Mouse (Mus musculus) brain, embryonic 18.5 days (tissue): ENCODE data around the gene Rnf144a.

Experiments used
- DNase-seq: peaks from one replicate; pipeline ENCODE4 v3.0.0-alpha.2; 2012; ENCODE audit warnings: low read depth, low spot score

Rnf144a gene

GRCm38 (mm10) chr12:26373721-26374120 is 41.3 kb downstream of the Rnf144a start:
- DNase-seq, result no peak

- DNase-seq, result no peak
These were observed 45.0 kb downstream of the Rnf144a start for GRCm38 (mm10) chr12:26370004-26370403.

DNA sequence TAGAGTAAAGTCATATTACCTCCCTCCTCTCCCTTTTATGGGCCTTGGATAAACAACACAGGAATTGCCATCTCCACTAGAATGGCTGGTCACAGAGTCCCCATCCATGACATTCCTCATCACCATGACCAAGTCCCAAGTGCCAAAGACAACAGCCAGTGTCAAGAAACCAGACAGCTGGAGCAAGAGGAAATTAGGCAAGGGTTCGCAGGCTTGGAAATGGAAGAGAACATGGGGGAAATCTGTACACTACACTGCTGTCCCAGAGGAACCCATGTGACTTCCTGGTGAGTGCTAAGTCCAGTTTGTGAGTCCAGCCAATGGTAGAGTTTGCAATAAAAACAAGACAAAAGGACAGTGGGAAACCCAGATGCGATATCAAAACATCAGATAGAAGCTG is 47.7 kb downstream of the Rnf144a start:
- no peak for DNase-seq

DNA sequence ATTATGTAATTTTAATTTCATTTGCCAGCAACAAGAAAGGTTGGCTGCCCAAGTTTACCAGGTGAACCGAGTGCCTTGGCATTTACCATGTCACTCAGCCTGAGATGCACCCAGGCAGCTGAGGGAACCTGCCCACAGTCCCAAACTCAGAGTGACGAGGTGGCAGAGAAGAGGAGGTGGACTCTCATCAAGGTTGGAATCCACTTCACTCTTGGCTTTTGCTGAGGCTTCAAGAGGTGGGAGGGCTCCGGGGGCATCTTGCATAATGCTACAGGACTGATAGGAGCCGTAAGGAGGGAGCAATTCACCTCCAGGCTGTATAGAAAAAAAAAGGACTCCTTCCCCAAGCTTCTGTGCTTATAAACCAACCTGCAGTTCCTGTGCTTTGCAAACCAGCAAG is 48.7 kb downstream of the Rnf144a start:
- no peak for DNase-seq

DNA sequence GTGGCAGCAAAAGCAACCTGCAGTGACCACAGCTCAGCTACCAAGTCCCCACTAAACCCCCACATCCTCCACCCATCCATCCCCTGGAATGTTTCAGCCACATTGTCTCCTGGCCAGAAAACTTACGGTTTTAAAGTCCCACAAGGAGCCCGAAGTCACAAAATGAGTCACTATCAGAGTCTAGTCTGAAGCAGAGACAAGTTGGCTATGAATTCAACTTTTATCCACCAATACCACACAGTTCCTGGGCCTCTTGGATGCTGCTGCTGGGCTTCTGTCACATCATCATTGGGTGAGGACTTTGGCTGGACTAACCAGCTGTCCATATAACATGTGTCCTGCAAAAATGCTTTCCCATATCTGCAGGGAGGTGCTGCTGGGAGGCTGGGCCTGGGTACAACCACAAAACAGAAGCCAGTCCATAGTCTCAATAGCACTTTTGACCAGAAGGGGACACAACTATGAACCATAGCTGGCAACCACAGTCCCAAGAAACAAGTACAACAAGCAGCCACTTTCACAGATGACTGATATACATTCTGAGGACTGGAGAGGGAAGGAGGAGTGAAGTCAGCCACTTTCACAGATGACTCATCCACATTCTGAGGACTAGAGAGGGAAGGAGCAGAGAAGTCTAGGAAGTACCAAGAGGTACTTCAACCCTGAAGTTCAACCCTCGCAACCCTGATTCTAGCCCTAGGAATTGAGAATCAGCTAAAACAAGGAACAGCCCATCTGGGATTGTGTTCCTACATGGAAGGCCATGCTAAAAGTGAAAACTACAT is 49.3 kb downstream of the Rnf144a start:
- no peak for DNase-seq

DNA sequence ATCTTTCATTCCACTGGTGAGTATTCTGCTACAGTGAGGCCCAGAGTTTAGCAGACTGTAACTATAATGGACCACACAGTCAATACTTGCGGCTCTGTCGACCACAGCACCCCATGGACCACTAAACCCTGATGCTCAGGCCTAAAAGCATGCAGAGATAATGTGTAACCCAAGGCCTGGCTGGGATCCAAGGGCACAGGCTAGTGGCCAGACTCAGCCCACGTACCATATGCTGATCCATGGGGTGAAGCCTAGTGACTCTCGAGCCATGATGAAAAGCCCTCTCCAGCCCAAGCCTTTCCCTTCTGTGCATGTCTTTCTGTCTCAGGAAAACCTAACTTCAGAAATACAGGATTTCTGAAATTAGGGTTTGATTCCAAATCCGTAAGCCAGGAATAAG is 50.2 kb downstream of the Rnf144a start:
- DNase-seq, result no peak

GRCm38 (mm10) chr12:26360946-26361523 is 54.0 kb downstream of the Rnf144a start:
- DNase-seq, result no peak

DNA sequence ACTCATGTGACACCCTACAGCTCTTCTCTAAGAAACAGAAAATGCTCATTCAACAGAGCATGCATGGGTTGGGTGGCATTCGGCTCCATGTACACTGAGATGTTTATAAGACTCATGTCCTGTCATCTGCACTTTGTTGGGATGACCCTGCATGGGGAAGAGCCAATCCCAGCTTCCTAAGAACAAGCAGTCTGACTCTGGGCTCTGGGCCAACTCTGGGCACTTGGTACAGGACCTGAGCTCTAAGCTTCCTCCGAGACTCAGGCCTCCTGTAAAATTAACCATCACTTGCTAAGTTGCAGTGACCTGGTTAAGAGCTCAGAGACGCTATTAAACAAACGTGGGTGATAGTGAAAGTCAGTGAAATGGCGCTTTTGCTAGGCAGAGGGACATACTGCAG is 55.2 kb downstream of the Rnf144a start:
- no peak for DNase-seq

GRCm38 (mm10) chr12:26359241-26359640 is 55.8 kb downstream of the Rnf144a start:
- DNase-seq, result no peak

- DNase-seq, result no peak
These were observed 57.8 kb downstream of the Rnf144a start for GRCm38 (mm10) chr12:26357246-26357645.

DNA sequence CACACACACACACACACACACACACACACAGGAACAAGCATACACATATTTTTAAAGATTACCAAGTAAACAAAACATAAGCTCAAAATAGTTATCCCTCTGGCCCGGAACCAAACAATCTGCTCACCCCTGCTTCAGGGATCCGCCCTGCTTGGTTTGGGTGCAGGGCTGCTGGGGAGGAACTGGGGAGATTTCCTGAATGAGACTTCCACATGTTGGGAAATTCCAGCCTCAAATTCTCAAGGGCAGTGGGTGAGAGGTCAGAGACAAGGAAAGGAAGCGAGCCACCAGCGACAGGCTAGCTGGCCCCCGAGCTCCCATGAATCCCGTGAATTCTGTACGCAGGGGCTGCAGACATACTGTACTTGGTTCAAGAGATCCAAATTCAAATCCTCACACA is 58.9 kb downstream of the Rnf144a start:
- DNase-seq, result no peak

DNA sequence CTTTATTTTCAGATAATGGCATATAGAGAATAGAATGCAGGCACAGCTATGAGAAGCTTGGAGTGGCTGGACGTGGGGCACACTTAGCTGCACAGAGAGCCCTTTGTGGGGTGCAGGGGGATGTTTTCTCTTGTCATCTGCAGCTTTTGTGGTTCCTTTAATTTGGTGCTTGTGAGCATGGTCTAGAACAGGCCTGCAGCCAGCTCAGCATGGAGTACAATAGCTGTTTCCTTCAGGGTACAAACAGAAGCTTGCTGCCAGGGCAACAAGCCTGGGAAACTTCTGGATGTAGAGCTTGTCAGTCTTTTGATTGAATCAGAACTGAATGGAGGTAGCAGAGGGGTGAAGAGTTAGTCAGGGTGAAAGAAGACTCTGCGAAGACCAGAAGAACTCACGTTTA is 63.7 kb downstream of the Rnf144a start:
- no peak for DNase-seq

DNA sequence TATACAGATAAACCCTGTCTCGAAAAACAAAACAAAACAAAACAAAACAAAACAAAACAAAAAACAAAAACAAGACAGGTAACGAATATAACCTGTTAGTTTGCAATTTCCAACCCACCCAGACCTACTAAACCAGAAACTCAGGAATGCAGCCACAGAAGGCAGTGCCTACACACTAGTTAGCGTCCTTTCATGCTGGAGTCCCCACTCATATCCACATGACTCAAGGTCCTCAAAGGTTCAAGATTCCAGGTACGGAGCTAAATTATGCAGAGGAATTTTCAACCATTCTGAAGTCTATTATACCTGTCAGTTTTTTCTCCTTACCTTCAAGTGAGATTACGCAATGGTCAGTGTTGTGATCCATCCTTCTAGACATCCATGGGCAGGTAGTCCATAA is 70.6 kb downstream of the Rnf144a start:
- no peak for DNase-seq

DNA sequence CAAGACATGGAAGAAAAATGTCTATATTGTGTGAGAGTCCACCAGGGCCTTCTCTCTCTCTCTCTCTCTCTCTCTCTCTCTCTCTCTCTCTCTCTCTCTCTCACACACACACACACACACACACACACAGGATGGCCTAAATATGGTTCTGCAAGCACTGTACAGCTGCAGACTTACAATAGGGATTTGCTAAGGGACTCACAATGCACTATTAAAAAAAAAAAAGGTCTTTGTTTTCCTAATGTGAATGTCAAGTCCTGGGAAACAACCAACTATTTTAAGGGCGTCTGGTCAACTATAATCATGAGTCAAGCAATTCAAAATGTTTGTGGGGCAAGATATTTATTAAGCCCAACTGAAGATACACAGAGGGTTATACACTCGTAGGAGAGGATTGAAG is 71.9 kb downstream of the Rnf144a start:
- DNase-seq, result no peak

DNA sequence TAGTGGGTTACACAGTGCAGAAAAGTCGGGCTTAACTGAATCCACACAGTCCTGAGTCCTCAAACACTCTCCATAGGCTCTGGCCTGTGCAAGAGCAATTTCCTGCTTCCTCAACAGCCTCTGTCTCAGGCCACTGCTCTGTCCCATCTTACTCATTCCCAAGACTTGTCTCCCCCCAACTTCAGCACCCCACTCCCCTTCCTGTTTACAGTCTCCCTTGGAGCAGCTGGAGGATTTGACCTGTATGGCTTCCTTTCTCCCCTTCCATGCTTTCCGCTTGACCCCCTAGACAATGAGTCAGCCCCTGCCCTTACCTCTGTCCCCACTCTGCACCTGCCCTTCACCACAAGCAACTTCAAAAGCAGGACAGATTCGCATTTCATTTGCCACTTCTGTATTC is 72.4 kb downstream of the Rnf144a start:
- no peak for DNase-seq

DNA sequence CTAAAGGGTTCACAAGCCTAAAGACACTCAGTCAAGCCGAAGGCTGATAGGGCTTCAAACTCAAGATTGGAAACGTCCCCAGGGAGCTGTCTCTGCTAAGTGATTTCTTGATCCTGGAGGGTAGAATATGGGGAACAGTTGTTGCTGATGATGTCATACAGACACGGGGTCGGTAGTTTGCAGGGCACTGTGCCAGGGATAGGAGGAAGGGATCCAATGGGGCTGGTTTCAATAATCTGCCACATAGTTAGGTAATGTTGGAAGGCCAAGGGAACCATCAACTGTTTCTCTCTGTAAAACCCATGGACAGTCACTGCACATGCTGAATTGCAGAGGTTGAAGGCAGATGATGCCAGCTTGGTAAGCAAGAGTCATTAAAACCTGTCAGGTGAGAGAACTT is 73.0 kb downstream of the Rnf144a start:
- DNase-seq, result no peak

- no peak for DNase-seq
These were observed 74.4 kb downstream of the Rnf144a start for GRCm38 (mm10) chr12:26340621-26341020.

- DNase-seq, result no peak
These were observed 75.2 kb downstream of the Rnf144a start for GRCm38 (mm10) chr12:26339886-26340285.

DNA sequence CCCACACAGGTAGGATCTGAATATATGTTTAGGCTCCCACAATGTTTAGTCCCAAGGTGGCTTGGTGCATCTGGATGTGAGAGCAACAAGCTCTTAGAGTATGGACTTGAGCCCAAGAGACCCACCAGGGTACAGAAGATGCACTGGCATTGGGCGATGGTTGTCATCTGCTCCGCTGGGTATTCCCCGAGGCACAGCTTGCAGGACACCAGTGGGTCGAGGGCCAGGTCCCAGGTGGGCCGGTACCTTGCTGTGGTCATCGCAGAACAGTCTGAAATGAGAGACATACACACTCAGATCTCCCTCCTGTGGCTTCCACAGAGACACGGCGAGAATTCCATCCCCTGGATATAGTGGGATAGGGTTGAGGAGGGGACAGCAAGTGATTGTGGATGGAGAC is 75.9 kb downstream of the Rnf144a start:
- DNase-seq, result no peak

DNA sequence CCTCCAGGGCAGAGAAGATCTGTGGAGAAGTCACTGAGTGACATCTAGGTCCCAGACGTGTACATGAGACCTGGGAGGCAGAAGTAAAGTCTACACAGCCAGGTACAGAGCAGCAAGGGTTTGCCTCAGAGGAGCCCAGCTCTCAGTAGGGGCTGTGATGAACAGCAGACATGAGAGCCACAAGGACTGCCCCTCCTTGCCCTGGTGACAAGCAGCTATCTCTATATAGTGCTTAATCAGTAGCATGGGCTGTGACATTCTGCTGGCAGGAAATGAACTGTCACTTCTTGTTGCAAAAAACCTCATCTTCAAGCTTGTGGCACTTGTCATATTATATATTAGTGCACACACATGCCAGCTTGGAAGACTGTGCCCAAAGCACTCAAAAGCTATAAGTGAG is 81.4 kb downstream of the Rnf144a start:
- DNase-seq, result no peak

GRCm38 (mm10) chr12:26331048-26331447 is 84.0 kb downstream of the Rnf144a start:
- no peak for DNase-seq

DNA sequence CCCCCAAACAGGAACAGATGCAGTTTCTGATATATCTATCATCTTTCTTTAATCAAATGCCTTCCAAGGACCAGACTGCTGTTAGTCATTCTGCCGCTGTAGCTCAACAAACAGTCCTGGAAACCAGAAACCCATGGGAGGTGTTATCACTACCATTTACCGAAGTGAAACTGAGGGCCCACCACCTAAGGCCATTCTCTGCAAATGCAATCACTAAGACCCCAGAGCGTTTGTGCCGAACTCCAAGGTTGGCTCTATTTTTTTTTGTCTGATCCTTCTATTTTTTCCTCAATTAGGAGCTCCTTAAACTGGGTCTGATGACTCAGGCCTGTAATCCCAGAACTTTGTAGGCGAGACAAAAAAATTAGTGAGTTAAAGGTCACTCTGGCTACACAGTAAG is 85.3 kb downstream of the Rnf144a start:
- no peak for DNase-seq

DNA sequence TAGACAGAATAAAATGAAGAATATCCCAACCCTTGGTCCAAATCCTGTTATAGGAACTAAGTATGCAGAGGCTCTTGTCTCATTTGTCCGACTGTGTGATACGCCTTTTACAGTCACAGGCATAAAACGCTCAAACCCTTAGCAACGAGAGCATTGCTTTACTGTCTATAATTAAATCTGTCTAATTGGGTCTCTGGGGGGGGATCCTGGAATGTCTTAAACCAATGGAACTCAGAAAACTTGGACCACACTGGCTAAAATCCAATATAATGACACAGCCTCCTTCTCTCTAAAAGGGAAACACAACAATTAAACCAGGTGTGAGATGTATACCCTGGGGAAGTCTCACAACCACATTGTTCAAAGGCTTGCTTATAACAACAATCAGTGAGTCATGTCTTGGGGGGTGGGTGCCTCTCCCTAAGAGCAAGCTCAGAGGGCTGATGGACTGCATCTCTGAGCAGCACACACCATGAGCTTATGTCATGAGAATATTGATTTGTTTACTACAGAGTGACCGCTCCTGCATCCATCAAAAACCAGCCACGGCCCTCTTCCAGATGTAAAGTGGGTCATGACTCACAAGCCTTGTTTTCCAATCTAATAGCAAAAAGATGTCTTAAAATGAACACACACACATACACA is 85.9 kb downstream of the Rnf144a start:
- DNase-seq, result no peak
